Mouse (Mus musculus) heart, embryonic 15.5 days (tissue): ENCODE results near the gene Spdye4b. TPM values are rescaled to one million over a fixed set of nuclear protein-coding genes. Genes with fewer than 3 reads are reported as not detected.

Experiments used
- microRNA-seq: library from miRNA; unstranded; fragments of <30 nt; microRNA quantifications from one replicate; pipeline ENCODE4, GENCODE M21; 2016
- polyA plus RNA-seq: library from polyadenylated mRNA; unstranded; fragments of >200 nt; fragmentation: Nextera tagmentation; extraction: Ambion mirVana; gene quantifications from 2 replicates; pipeline ENCODE4 v1.2.1, GENCODE M21; 2015

The Spdye4b gene
- polyA plus RNA-seq, 1 experiment from 2014 or later, result not detected

Small RNA genes lying within 50 kb of the gene (microRNA-seq; reads per million reads assigned to microRNA genes)
- gene Gm44405, result not detected

Other genes starting within 250 kb of the Spdye4b start
- gene Fscn1, start 220.7 kb upstream of the Spdye4b start, polyA plus RNA-seq, result 108 and 137 TPM in 2 replicates
- gene Rnf216, start 68.0 kb upstream of the Spdye4b start, polyA plus RNA-seq, result 23.9 and 27.5 TPM in 2 replicates
- gene Olfr718-ps1, start 33.4 kb upstream of the Spdye4b start, polyA plus RNA-seq, result not detected in 2 replicates
- 6.8 and 9.3 TPM in 2 replicates for gene Rbak, start 242 bp upstream of the Spdye4b start, polyA plus RNA-seq
- gene Spdye4a, start 45.9 kb downstream of the Spdye4b start, polyA plus RNA-seq, result not detected in 2 replicates
- gene Zfp12, start 54.1 kb downstream of the Spdye4b start, polyA plus RNA-seq, result 6.1 and 8.8 TPM in 2 replicates
- gene Zfp316, start 89.0 kb downstream of the Spdye4b start, polyA plus RNA-seq, result 2.2 and 2.8 TPM in 2 replicates
- not detected in 2 replicates for gene Zfp853, start 112.6 kb downstream of the Spdye4b start, polyA plus RNA-seq
- 18.7 and 25.7 TPM in 2 replicates for gene E130309D02Rik, start 134.3 kb downstream of the Spdye4b start, polyA plus RNA-seq
- 49.8 and 56.0 TPM in 2 replicates for gene Zdhhc4, start 148.2 kb downstream of the Spdye4b start, polyA plus RNA-seq
- 0.06 TPM in 1 of 2 replicates, not detected in the other for gene Grid2ip, start 176.3 kb downstream of the Spdye4b start, polyA plus RNA-seq
- 217 and 221 TPM in 2 replicates for gene Kdelr2, start 222.8 kb downstream of the Spdye4b start, polyA plus RNA-seq